8 mouse cellular contexts compared by ENCODE assay signal in the genomic region with DNA sequence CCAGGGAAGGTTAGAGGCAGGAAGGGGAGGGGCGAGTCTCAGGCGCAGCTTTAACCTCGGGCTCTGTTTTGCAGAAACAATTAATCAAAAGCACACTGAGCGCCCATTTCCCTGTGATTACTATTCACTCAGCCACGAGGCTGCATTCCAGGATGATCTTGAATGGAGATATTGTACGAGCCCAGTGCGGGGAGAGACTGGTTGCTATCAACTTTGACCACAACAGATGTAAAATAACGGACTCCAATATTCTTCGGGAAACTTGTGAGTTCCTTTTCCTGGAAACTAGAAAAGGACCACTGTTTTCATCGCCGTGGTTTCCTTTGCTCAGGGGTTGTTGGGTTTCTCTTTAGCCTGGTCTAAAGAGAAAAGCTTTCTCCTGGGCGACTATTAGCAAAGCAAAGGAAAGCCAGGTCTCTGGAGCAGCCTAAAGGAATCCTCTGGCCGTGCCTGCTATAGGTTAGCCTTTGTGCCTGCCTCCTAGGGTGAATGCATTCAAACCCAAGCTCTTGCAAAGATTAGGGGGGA.
DNase-seq lines count a peak whose midpoint lies in the region; ATAC-seq and TF ChIP-seq lines count a peak whose summit lies in the region.

No protein-coding gene starts in this region.

- H3K27ac ChIP-seq in layer of hippocampus, adult 2 months = no peak overlapping the region
- H3K27ac ChIP-seq in forebrain, embryonic 14.5 days (ENCODE audit: low read depth, low read length) = 0 out of 2 replicates have a peak overlapping the region, but pooled peaks have one; percentile 23

- no peak overlapping the region for H3K9ac ChIP-seq in forebrain, embryonic 14.5 days (ENCODE audit: low read length)

- TF ChIP-seq CTCF in layer of hippocampus, adult 2 months (conservative IDR thresholded peaks at IDR 0.05) = no peak

- H3K36me3 ChIP-seq in forebrain, embryonic 14.5 days (ENCODE audit: control insufficient read depth, insufficient read depth, low read length) = no peaks in the 10 kb centered on the region

- H3K4me1 ChIP-seq in forebrain, embryonic 14.5 days (ENCODE audit: control insufficient read depth, insufficient read depth, low read length) = peaks cover 9% of the 10 kb centered on the region

- no peaks in the 10 kb centered on the region for H3K9me3 ChIP-seq in forebrain, embryonic 14.5 days (replicated peaks; ENCODE audit: control insufficient read depth, low read length)

- peak; percentile 64 for ATAC-seq in forebrain, embryonic 14.5 days

- WGBS in forebrain, embryonic 14.5 days = under 1% methylated on average over 13 of the region's 13 CpGs

- peak overlapping the region; percentile 17; the same call in 1 of the 2 replicates for H3K4me3 ChIP-seq in layer of hippocampus, adult 2 months
- H3K4me3 ChIP-seq in forebrain, embryonic 14.5 days (ENCODE audit: low read depth, low read length) = no peak overlapping the region

- no peak for DNase-seq in layer of hippocampus, adult 2 months (ENCODE audit: low spot score in 2 of 2)
- DNase-seq in layer of hippocampus, adult 9-11 months = no peak
- peak; percentile 53 for DNase-seq in forebrain, embryonic 14.5 days (ENCODE audit: low spot score)
- peak; percentile 29 to 52 for DNase-seq in kidney, postnatal 4 days
- DNase-seq in retina, postnatal 1 day = peak; percentile 49
- DNase-seq in spleen, postnatal 4 days (ENCODE audit: low spot score in 2 of 2) = no peak
- no peak for DNase-seq in frontal cortex, postnatal 14 days (ENCODE audit: low spot score in 2 of 2)
- no peak for DNase-seq in gastrocnemius, postnatal 14 days

- intact Hi-C loops in gastrocnemius, postnatal 14 days (cut with DNase I; ENCODE audit: low total_unique reads) = no loop called here

- H3K4me2 ChIP-seq in forebrain, embryonic 14.5 days (ENCODE audit: low read length) = peak overlapping the region; percentile 21

- no peaks in the 10 kb centered on the region for H3K27me3 ChIP-seq in forebrain, embryonic 14.5 days (replicated peaks; ENCODE audit: control insufficient read depth, insufficient read depth, low read length)

Comparison
In these comparisons a context has a peak if more than half of its experiments do, and no peak if none do; other contexts are left out.
1. DNase-seq: peak in forebrain, embryonic 14.5 days (single experiment), kidney, postnatal 4 days (2 of 2) and retina, postnatal 1 day (single experiment); none in layer of hippocampus, adult 2 months (0 of 2), layer of hippocampus, adult 9-11 months (single experiment), spleen, postnatal 4 days (0 of 2), frontal cortex, postnatal 14 days (0 of 2) and gastrocnemius, postnatal 14 days (single experiment).